Mouse (Mus musculus) gastrocnemius, postnatal 4 days (tissue): ENCODE results near the gene Psd. TPM values are rescaled to one million over a fixed set of nuclear protein-coding genes. Genes with fewer than 3 reads are reported as not detected.

Experiments
- DNase-seq, 2 experiments: peaks; one replicate each; pipeline ENCODE4 v3.0.0; 2021 to 2022; ENCODE audit warnings: low spot score in 2 of 2, mixed read lengths in 2 of 2
- long read RNA-seq, 2 experiments: library from polyadenylated mRNA; stranded (forward); transcript quantifications; one replicate each; pipeline ENCODE4 v2.0.0; 2021
- total RNA-seq, 2 experiments: library from RNA; stranded (reverse); gene quantifications; 2 replicates each; pipeline ENCODE4 v1.2.3; 2021

Gene Psd
- 1 to 10 TPM; 2.0 to 2.9 TPM for total RNA-seq
- long read RNA-seq, experiment 1, partial matches to known transcripts, result 0 of 2 reads
- long read RNA-seq, experiment 1, other reads (novel, unspliced or antisense), result 1 of 2 reads
- long read RNA-seq, experiment 2, partial matches to known transcripts, result 3 of 5 reads
- long read RNA-seq, experiment 2, other reads (novel, unspliced or antisense), result 1 of 5 reads

DNA sequence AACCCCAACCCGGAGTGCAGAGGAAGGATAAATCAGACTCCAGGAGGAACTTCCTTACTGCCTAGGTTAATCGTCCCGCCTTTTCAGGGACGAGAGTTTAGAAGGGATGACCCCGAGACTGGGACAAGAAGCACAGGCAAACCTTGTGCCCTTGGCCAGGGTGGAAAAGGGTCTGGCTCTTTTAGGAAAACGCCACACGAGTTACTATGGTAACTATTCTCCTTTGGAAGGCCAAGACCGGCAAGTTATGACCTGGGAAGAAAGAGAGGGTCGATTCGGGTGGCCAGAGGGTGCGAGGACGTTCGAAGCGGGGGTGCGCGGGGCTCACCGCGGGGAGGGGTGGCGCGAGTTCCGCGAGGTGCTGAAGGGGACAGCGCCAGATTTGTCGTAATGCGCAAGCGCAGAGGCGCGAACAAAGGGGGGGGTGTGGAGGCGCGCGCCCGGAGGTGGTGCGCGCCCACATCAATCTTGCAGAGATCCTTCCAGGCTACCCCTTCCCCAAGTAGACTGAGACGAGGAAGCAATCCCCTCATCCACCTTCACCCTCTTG, at the start of gene Psd:
Psd (minus strand) TSS at position 401 of the 550 bp plus-strand sequence.
- no peak for DNase-seq

DNA sequence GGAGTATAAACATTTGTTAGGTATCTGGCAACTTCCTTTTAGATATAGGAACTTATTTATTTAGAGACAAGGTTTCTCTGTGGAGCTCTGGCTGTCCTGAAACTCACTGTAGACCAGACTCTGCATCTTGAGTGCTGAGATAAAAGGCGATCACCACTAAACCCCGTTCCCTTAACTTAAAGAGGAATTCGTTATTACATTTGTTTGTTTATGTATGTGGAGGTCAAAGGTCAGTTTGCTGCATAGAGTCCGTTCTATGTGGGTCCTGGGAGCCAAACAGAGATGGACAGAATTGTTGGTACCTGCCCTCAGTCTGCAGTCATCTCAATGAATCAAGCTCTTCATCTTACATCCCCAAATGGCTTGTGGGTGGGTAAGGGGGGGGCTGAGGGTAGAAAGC, 48.9 kb upstream of the Psd start:
- no peak for DNase-seq

DNA sequence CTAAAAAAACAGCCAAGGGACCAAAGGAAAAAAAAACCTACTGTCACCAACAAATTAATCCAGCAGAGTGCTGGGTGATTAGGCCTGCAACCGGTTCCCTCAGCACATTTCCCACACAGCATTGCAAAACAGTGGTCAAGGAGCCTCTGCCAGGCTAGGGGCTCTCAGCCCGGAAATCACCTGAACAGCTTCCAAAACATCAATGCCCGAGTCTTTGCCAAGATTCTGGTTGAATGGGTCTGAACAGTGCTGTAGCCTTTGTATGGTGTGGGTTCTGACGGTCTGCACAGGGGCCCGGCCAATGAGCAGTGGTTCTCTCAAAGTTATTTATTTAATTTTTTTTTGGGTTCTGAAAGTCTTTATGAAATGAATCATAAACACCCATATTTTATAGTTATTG, 48.5 kb upstream of the Psd start:
- DNase-seq, result no peak

DNA sequence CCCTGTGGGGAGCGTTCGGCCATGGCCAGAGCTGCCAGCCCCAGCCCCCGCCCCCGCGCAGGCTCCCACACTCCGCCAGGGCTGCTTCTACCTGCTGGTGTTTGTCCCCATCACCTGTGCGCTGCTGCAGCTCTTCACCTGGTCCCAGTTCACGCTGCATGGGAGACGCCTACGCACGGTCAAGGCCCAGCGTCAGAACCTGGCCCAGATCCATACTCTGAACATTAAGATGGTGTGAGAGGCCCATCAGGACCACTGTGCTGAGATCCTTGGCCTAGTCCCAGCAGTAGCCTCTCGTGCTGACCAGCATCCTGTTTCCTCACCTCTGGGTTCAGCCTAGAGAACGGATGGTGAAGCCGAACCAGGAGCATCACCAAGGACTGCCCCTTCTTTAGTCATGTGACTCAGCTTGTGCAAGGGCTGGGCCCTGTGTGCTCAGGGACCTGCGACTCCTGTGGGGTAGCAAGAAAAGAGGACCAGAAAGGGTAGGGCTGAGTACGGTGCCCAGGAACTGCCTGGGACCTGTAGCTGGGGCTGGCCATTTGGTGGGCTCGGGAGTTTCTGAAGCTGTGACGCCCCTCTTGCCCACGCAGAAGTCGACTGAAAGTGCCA, 47.6 kb upstream of the Psd start:
- DNase-seq, result no peak

DNA sequence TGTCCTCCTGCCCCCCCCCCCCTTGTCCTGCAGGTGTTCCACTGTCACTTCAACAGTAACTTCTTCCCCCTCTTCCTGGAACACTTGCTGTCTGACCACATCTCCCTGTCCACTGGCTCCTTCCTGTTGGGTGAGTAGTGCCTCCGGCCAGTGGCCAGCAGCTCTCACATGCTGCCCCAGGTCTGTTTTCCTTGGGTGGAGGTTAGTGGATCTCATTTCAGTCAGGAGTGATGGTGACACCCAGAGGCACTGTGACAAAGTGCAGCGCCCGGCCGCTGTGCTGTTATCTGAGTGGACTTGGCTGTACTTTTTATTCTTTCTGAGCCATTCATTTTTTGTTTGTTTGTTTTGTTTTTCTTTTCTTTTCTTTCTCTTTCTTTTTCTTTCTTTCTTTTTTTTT, 42.2 kb upstream of the Psd start:
- peak in 1 of 2 experiments; percentile 47 for DNase-seq

DNA sequence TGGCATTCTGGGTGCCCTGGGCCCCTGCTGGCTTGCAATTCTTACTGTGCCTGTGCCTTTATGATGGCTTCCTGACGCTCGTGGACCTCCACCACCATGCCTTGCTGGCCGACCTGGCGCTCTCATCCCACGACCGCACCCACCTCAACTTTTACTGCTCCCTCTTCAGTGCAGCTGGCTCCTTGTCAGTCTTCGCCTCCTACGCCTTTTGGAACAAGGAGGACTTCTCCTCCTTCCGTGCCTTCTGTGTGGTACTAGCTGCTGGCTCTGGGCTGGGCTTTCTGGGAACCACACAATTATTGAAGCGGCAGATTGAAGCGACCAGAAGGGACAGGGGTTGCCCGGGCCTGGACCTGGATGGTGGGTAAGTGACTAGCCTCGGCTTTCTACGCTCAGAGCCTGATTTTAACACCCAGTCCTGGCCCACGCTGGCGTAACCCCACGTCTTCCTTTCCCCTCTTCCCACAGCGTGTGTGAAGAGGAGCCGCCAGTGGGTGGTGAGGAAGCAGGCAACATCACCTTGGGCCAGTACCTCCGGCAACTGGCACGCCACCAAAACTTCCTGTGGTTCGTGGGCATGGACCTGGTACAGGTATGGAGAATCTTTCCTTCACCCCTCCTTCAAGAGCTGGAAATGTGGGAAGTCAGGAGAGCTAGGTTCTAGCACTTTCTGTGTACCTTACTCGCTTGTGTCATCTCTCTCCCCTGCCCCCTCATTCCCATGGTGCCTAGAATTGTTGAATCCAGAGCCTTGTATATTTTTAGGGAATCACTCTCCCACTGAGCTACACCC, 41.0 kb upstream of the Psd start:
- DNase-seq, result no peak

DNA sequence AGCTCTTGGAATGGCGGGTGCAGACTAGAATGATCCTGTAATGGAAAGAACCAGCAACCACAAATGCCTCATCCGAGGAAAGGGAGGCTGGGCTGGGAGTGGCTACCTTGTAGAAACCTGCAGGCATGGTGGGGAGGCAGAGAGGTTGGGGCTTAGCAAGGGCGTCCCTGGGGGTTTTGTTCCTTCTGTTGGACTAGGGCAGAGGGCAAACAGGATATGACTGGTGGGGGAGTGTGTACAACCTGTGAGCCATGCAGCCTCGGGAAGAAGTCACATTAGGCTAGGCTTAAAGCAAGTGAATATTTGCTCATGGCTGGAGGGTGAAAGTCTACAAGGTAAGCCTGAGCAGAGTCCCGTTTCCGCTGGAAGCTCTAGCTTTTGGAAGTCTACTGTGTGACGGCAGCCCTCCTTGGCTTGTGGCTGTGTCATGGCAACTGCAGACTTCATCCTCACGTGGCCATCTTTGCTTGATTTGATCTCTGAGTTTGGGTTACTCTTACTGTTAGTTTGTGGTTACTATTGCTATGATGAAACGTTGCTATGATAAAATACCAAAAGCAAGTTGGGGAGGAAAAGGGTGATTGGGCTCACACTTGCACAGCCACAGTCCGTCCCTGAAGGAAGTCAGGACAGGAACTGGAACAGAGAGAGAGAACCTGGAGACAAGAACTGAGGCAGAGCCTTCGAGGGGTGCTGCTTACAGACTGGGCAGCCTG, 36.5 kb upstream of the Psd start:
- DNase-seq, result no peak

DNA sequence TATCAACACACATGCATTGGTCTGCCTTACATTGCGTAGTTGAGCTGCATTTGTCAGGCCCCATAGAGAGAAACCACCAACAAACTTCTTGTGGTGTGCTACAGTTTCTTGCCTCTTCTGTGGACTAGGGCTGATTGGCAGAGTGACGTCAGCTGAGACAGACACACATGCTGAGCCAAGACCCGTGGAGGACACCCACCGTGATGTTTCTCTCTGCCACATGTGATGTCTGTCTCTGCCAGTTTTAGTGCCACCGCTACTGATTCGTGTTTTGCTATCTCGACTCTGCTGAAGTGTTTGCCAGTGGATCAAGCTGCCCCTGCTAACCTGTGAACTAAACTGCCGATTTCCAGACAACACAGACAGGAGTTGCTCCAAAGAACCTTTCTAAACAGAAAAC, 35.1 kb upstream of the Psd start:
- DNase-seq, result no peak

DNA sequence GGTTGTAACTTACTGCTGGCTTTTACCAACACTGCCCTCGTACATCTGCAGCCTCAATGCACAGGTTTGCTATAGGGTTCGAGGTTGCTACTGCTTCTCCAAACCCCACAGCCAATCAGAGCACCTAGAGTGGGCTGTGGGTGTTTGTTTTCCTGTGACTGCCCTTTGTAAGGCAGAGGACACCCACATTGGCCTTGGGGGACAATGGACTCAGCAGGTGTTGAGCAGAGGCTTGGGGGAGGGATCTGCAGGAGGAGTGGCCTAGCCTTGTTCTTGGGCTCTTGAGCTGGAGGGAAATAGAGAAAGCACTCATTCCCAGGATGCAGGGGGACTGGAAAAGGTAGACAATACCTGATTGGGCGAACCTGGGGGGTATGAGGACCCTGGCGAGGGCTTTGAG, 31.4 kb upstream of the Psd start:
- DNase-seq, result no peak

DNA sequence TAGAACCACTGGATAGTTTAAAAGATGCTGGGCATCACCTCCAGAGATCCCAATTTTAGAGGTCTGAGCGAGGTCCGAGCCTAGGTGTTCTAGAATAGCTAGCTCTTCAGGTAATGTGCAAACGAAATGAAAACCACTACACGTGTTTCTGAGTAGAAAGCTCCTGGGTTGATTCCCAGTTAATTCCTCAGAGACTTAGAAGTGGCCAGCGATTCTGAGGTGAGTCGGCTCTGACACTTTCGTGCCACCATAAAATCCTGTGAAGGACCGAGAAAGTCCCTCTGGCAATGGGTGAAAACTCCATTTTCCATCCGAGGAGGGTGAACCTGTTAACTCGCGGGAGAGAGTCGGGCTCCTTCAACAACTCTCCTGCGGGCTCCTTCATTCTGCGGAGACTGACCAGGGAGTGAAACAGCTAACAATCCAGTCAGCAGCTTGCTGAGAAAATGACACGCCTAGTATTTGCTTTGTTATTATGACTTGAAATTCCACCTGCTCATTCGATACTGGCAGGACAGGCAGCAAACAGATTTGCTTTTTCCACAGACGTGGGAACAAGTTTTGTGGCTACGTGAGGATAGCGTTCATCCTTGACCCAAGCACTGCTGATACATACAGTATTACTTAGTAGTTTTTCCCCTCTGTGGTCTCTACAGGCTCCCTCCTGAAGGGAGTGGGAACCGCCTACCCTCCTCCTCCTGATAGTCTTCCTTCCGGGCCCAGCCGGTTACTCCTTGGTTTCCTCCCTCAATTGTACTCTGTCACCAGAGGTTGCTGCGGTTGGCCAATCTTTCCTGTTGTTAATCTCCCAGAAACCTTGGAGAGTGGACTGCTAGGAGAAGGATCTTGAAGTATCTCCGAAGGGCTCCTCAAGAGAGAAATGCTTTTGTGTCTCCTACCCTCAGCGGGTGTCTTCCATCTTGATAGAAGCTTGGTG, 30.7 kb upstream of the Psd start:
- no peak for DNase-seq

DNA sequence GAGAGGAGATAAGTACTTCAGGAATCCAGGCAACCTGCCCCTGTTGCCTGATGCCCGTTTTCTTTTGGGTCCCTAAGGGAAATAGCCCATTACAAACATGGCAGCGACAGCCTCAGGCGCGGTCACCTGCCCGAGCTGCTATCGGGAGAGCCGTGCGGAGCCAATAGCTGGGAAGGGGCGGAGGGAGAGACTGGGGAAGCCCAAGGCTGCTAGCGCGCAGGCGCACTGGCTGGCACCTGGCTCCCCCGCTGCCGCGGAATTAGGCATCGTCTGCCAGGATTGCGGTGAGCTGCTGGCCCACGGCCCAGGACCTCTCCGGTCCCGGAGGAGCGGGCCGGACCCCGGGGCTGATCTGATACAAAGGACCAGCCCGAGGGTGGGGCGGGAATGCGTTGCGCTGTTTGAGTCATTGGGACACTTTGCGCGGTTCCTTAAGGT, 29.8 kb upstream of the Psd start:
- DNase-seq, result peak in 1 of 2 experiments; percentile 54

DNA sequence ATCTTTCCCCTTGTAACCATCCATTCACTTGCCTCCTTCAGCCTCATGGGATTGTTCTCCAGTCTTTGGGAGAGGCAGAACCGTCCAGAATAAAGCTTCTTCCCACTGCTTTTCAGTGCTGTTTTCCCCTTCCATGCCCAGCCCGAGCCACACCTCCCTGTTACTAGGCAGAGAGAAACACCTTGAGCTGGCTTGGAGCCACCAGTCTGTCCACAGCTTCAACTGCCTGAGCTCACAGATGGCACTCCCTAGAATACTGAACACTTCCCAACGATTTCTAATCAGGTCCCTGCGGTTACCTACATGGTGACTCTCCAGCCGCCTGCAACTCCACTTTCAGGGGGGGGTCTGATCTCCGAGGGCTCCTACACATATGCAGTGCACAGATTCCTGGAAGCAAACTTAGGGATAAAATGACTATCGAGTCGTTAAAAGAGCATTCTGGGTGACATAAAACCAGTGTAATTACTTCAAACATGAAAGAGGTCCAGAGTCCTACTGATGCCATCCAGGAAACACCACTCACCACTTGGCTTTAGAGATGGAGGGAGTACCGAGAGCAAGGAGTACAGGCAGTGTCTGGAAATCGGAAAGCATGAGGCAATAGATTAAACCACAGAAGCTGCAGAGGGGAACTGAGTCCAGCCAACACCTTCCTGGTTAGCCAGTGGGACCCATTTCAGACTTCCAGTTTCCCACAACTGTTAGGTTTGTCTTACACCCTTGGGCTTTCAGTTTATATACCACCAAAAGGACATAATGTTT, 23.4 kb upstream of the Psd start, which contains the start of gene 2310034G01Rik:
2310034G01Rik (minus strand) TSS at position 135 of the 765 bp plus-strand sequence.
- DNase-seq, result no peak

DNA sequence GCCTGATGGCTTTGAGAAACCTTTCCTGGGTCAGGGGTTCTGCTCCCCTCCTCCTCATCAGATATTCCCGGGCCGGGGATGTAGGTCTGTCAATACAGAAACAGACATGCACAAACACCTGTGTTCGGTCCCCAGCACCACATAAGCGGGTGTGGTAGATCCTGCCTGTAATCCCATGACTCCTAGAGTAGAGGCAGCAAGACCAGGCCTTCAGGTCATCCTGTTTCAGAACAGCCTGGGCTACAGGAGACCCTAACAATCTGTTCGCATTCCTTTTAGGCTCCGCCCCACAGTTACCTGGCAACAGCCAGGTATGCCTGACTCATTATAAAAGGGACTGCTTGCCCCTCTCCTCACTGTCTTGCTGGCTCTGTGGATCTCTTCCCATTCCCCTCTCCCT, 22.6 kb upstream of the Psd start:
- DNase-seq, result no peak

DNA sequence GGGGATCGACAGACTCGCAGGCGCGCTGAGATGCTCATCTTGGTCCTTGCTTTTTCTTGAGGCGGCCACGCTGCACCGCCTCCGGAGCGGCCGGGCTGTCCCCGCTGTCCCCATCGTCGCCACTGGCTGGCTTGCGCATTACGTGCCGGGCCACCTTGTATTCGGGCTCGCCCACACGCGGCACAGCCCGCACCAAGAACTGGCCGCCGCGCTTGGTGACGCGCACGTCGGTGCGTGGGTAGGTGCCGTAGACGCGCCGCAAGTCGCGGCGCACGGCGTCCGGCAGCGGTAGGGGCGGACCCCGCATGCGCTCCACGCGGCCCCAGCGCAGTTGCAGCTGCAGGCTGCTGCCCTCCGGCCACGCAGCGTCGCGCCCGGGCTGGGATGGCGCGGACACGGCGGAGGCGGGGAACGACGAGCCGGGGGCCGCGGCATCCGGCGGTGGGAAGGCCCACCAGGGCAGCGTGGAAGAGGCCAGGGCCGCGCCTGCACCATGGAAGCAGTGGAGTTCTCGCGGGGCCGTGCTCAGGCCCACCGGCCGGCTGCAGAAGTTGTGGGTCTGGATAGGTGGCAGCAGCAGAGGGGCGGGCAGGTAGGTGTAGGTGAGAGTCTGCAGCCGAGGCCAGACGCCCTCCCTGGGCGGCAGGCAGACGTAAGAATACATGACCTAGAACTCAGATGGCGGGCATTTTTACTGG, 22.0 kb upstream of the Psd start:
- peak; percentile 76 to 80 for DNase-seq

DNA sequence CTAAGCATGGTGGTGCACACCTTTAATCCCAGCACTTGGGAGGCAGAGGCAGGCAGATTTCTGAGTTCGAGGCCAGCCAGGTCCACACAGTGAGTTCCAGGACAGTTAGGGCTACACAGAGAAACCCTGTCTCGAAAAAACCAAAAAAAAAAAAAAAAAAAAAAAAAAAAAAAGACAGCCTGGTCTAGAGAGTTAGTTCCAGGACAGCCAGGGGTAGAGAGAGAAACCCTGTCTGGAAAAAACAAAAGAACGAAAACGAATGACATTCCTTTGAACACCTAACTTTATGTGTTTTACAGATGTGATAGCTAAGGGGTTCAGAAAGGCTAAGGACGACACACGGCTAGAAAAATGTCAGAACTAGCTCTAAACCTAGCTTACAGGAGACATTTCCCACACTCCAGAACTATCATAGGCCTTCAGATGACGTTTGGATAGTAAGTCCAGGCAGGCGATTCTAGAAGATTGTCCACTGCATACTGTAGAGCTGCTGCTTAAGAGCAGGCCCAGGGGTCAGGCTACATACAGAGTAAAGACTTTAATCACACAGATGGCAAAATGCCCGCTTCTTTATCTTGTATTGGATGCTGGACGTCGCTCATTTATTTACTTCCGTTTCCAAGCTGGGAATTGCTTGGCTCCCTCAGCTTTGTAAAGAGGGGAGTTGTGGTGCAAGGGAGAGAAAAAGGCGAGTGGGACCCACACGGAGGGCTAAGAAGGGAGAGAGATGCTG, 21.1 kb upstream of the Psd start:
- no peak for DNase-seq

DNA sequence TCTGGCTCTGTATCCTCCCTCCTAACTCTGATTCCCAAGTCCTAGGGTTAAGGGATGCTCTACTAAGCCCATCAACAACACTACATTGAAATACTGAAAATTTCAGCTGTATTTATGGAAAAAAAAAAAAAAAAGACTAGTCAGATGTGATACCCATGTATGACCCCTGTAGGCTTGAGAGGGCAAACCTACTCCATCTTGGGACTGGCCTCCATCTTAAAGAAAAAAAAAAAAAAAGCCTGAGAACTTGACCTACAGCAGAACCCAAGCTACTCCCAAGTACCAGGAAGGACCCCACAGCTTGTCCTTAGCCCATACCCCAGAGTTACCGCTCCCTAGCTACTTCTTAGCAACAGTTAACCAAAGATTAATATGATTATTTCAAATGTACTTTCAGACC, 20.2 kb upstream of the Psd start:
- no peak for DNase-seq

DNA sequence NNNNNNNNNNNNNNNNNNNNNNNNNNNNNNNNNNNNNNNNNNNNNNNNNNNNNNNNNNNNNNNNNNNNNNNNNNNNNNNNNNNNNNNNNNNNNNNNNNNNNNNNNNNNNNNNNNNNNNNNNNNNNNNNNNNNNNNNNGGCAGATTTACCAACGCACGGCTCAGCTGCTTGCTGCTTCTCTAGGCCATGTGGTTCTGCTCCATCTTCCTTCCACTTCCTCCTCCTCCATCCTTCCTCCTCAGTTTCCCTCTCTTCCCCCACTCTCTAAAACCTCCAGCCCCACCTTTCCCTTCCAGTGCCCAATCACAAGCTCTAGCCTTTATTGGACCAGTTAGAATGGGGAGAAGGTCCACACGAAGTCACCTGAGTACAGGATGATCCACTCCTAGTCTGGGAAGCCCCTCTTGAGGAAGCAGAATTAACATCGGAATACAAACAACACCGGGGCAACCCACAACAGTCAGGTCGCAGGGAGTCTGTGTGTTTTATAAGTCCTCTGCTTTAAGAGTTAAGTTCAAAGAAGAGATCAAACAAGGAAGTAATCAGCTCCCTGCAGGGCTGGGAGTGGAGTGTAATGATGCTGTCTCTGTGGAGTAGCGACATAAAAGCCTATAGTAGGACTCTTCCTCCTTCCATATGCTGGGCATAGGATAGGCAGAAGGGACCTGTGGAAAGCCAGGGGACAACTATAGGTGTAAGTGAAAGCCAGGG, 17.9 kb upstream of the Psd start:
- no peak for DNase-seq
